Mouse (Mus musculus): ENCODE measurements around the gene Pcif1.
"Not testable (repeated sequence)": the region's sequence is repeated elsewhere in the genome, so short reads cannot be mapped to it uniquely, and the experiment has no call there.

Pcif1 gene

DNA sequence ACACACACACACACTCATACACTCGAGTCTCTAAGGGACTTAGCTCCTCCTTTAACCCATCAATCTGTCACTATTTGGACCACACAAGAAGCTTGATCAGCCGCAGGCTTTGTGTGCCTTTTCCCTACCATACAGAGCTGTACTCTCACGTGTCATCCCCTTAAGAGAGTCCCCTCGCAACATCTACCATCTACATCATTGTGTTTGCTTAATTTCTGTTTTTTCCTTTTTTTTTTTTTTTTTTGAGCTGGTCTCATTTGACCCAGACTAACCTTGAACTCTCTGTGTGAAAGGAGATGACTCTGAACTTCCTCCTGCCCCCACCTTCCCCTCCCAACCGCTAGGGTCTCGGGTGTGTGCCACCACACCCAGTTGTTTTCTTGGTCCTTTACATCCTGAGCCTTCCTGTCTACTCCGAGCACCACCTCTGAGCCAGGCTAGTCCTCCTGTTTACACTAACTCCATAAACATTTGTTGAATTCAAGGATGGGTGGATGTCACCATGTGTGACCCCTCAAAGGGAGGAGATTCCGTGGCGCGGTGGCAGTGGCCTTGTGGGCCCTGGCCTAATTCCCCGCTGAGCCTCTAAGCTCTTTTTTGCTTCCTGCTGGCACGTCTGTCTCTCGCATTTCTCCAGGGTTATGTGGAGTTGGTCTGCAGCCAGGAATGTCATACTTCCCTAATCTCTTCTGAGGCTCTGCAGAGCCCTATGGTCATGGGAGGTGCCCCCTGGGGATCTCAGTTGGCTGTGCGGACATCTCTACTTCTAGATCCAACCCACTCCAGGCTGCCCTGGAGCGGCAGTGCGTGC is 12.2 kb upstream of the Pcif1 start:
- DNase-seq (ENCODE audit: low read depth, low spot score) = no peak

DNA sequence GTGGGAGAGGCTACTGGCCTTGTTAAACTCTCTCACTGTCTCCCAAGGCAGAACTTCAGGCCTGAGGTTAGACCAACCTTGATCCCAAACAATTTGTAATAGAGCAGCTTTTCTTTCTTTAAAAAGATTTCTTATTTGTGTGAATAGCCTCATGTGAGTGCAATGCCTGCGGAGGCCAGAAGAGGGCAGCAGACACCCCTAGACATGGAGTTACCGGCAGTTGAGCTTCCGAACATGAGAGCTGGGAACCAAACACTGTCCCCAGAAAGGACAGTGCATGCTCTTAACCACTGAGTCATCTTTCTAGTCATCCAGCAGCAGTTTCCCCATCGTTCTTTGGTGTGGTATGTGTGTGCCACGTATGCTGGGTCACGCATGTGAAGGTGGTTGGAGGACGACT is 11.5 kb upstream of the Pcif1 start:
- no peak for DNase-seq (ENCODE audit: low read depth, low spot score)

DNA sequence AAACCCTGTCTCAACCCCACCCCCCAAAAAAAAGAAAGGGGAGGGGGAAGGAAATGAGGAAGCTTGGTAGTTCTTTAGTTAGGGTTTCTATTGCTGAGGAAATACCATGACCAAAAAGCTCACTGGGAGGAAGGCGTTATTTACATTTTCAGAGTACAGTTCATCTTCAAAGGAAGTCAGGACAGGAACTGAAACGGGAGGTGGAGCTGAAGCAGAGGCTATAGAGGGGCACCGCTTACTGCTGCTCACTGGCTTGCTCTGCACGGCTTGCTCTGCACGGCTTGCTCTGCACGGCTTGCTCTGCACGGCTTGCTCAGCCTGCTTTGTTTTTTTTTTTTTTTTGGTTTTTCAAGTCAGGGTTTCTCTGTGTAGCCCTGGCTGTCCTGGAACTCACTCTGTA is 10.6 kb upstream of the Pcif1 start:
- DNase-seq (ENCODE audit: low read depth, low spot score) = no peak

- no peak for DNase-seq (ENCODE audit: low read depth, low spot score)
Observed at GRCm38 (mm10) chr2:164871602-164872303, 7.4 kb upstream of the Pcif1 start.

DNA sequence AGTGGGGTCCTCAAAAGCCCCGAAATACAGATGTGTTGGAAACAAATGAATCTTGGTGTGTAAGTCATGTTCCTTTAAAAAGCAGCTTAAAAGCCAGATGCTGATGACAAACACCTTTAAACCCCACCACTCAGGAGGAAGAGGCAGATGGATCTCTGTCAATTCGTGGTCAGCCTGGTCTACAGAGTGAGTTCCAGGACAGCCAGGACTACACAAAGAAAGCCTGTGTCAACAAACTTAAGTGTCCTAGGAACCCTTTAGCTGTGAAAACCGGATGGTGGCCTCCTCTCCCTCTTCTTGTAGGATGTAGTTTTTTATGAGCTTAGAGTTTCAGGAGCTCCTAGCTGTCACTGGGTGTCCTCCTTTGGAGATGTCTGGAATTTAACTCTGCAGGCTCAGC is 5.5 kb upstream of the Pcif1 start:
- no peak for DNase-seq (ENCODE audit: low read depth, low spot score)

DNA sequence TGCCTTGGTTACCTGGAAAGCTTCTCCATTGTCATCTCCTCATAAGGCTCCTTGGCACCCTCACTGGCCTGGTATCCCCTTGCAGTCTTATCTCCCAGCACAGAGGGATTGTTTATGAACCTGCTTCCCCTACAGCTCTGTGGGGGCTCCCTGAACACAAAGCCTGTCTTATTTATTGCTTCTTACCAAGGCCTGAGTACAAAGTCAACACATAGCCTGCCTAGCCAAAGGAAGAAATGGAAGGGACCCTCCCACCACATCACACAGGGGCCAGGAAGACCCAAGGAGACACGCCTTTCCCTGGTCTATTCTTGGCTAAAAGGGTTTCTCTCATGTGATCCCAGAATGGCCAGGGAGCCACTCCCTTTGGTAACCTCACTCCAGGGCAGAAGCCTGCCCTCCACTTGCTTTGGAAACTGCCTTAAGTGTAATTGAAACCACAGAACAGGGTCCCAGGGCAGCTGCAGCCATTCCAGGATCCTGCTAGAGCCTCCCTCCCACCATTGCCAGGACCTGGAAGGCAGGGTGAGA is 4.8 kb upstream of the Pcif1 start:
- no peak for DNase-seq (ENCODE audit: low read depth, low spot score)

GRCm38 (mm10) chr2:164875648-164876047 is 3.5 kb upstream of the Pcif1 start:
- DNase-seq (ENCODE audit: low read depth, low spot score) = not testable (repeated sequence)

- DNase-seq (ENCODE audit: low read depth, low spot score) = not testable (repeated sequence)
Observed at GRCm38 (mm10) chr2:164877376-164878215, 1.5 kb upstream of the Pcif1 start.

DNA sequence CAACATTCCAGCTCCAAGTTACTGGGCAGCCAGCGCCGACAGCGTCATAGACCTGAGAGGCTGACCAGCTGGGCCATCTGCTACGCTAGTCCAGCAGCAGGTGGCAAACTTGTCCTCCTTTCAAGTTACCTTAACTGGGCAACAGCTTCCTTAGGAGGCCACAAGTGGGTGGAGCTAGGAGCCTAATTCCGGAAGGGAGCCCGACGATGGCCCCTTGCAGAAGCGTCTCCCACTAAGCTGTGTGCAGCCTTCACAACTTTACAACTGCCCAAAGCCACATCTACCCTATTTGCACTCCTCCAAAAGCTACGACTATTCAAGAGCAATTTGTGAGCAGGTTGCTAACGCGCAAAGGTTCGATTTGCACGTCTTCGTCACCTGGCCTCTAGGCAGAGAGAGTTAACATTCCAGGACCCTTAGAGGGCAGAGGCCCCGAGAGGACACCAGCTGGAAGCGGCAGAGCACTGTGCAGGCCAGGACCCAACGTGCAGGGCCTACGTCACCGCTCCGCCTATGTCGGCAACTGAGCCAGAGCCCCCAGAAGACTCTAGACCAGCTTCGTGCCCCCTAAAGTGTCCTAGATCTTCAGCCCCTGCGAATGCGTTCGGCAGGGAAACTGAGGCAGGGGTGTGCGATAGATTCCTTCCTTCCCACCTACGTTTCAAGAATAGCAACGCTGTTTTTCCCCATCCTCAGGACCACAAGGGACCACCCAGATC is 436 bp upstream of the Pcif1 start:
- DNase-seq (ENCODE audit: low read depth, low spot score) = no peak

DNA sequence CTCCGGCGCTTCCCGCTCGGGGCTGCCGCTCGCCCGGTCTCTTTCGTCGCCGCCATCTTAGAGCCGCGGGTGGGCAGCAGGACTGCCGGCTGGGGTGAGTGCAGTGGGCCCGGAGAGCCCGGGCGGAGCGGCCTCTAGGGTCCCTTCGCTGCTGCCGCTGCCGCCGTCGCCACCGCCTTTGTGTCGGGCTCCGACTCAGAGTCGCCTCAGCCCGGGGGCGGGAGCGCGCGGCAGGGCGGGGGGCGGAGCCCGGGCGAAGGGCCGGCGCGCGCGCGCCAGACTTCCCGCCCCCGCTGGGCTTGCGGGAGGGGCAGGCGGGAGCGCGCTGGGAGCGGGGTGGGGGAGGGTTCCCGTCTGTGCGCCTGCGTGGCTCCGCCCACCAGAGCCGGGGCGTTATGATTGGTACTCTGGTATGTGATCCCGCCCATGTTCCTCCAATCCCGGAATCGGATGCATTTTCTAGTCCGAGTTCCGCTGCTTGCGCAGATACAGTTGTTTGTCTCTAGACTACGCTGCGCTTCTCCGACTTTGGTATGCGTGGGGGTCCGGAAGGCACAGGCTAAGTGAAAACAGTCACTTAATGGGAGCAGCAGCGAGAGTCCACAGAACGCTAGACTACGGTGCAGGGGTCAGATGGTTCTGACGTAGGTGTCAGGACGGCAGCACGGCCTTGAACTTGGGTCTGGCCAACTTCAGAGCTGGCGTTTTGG is 619 bp downstream of the Pcif1 start:
- DNase-seq (ENCODE audit: low read depth, low spot score) = no peak

DNA sequence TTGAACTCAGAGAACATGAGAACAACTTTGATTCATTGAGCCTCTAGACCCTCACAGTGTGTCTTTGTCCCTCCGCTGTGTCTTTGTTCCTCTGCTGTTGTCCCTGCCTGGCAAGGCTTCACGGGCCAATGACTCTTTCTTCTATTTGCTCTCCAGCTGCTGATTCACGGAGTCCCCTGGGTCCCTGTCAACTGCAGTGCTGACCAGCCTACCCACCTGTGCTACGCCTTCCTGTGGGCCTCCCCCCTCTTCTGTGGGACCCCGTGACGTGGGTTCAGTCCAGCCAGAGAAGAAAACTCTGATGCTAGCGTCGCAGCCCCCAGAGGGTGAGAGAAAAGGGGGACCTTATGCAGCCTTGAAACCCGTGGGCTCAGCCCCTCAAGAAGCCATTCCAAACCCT is 3.5 kb downstream of the Pcif1 start:
- no peak for DNase-seq (ENCODE audit: low read depth, low spot score)

- DNase-seq (ENCODE audit: low read depth, low spot score) = no peak
Observed at GRCm38 (mm10) chr2:164885788-164886187, 6.7 kb downstream of the Pcif1 start.

GRCm38 (mm10) chr2:164886617-164887016 is 7.5 kb downstream of the Pcif1 start:
- no peak for DNase-seq (ENCODE audit: low read depth, low spot score)

- DNase-seq (ENCODE audit: low read depth, low spot score) = no peak
Observed at GRCm38 (mm10) chr2:164888996-164889395, 9.9 kb downstream of the Pcif1 start.

DNA sequence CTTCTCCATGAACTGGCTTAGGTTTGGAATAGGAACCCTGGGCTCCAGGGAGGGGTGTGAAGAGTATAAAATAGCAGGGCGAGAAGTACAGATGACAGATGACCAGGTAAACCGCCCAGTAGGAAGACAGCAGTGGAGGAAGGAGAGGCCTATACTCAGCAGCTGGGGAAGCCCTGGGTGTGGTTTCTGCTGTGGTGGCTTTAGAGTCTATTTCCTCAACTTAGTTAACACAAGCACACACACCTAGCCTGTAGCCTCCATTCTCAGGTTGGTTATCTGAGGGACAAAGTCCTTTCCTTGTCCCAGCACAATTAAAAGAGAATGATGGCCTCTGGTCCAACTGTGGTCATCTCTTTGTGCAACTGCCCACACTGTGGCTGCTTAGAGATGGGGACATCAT is 10.9 kb downstream of the Pcif1 start:
- DNase-seq (ENCODE audit: low read depth, low spot score) = no peak

DNA sequence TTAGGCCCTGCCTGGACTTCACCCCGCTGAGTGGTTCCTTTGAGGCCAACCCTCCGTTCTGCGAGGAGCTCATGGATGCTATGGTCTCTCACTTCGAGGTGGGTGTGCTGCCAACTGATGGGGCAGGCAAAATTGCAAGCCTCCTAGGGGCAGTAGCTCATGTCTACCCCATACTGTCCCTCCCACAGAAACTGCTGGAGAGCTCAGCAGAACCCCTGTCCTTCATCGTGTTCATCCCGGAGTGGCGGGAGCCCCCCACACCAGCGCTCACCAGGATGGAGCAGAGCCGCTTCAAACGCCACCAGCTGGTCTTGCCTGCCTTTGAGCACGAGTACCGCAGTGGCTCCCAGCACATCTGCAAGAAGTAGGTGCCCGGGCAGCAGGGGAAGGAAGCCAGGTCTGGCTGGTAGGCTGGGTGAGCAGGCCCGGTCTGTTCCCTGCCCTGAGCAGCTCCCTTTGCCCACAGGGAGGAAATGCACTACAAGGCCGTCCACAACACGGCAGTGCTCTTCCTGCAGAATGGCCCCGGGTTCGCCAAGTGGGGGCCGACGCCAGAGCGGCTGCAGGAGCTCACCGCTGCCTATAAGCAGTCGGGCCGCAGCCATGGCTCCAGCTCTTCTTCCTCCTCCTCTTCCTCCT is 11.4 kb downstream of the Pcif1 start:
- no peak for DNase-seq (ENCODE audit: low read depth, low spot score)

- no peak for DNase-seq (ENCODE audit: low read depth, low spot score)
Observed at GRCm38 (mm10) chr2:164891056-164891834, 12.1 kb downstream of the Pcif1 start.

GRCm38 (mm10) chr2:164891908-164892695 is 13.0 kb downstream of the Pcif1 start:
- no peak for DNase-seq (ENCODE audit: low read depth, low spot score)

Data from WW6 (cell line).